Mouse (Mus musculus): ENCODE measurements around the gene Gm20388. TPM values are rescaled to one million over a fixed set of nuclear protein-coding genes. Genes with fewer than 3 reads are reported as not detected.

The Gm20388 gene
- polyA plus RNA-seq, 2 experiments, result 8.5 TPM; not detected in 1

GRCm38 (mm10) chr8:122932561-122932959 is 3021.9 kb downstream of the Gm20388 start:
- Histone ChIP-seq H3K27ac (no peak overlapping the region), H3K4me2 (ENCODE audit: low read depth) (no peak overlapping the region), H3K9me3 (ENCODE audit: control insufficient read depth, low read length) (no peaks in the 10 kb centered on the region), H3K4me1 (replicated peaks; ENCODE audit: control insufficient read depth in 2 of 2, insufficient read depth in 2 of 2, low read length in 1 of 2) (peaks cover 12 to 18% of the 10 kb centered on the region in 2 experiments), H3K36me3 (replicated peaks; ENCODE audit: control insufficient read depth, insufficient read depth, low read depth) (no peaks in the 10 kb centered on the region), H3K4me3 (ENCODE audit: insufficient read depth in 1 of 2, low read depth in 2 of 2, low read length in 2 of 2) (no peak overlapping the region), H3K27me3 (ENCODE audit: control insufficient read depth, insufficient read depth, low read length) (no peaks in the 10 kb centered on the region), H3K9ac (replicated peaks) (no peak overlapping the region)
- TF ChIP-seq CTCF (IDR thresholded peaks at IDR 0.05; ENCODE audit: low read depth) (no peak), EP300 (IDR thresholded peaks at IDR 0.05; ENCODE audit: low read depth) (no peak)
- DNase-seq (ENCODE audit: low read depth in 3 of 3, low spot score in 3 of 3) (no peak), ATAC-seq (ENCODE audit: insufficient read depth) (no peak)
- 26% methylated on average over 2 of the region's 2 CpGs for WGBS (ENCODE audit: insufficient replicate concordance)

- Histone ChIP-seq H3K36me3 (replicated peaks; ENCODE audit: control insufficient read depth, insufficient read depth, low read depth) (no peaks in the 10 kb centered on the region), H3K27me3 (ENCODE audit: control insufficient read depth, insufficient read depth, low read length) (no peaks in the 10 kb centered on the region), H3K9ac (replicated peaks) (no peak overlapping the region), H3K9me3 (ENCODE audit: control insufficient read depth, low read length) (no peaks in the 10 kb centered on the region), H3K4me1 (replicated peaks; ENCODE audit: control insufficient read depth in 2 of 2, insufficient read depth in 2 of 2, low read length in 1 of 2) (peaks cover 12 to 26% of the 10 kb centered on the region in 2 experiments), H3K4me2 (ENCODE audit: low read depth) (no peak overlapping the region), H3K27ac (no peak overlapping the region), H3K4me3 (ENCODE audit: insufficient read depth in 1 of 2, low read depth in 2 of 2, low read length in 2 of 2) (no peak overlapping the region)
- ATAC-seq (ENCODE audit: insufficient read depth), result no peak
- DNase-seq (ENCODE audit: low read depth in 3 of 3, low spot score in 3 of 3), result no peak
- TF ChIP-seq EP300 (IDR thresholded peaks at IDR 0.05; ENCODE audit: low read depth), result no peak
- no peak for TF ChIP-seq CTCF (IDR thresholded peaks at IDR 0.05; ENCODE audit: low read depth)
Measured at GRCm38 (mm10) chr8:122933973-122934372, 3023.3 kb downstream of the Gm20388 start.

GRCm38 (mm10) chr8:122935118-122935517 is 3024.5 kb downstream of the Gm20388 start:
- H3K36me3 ChIP-seq (replicated peaks; ENCODE audit: control insufficient read depth, insufficient read depth, low read depth), result no peaks in the 10 kb centered on the region
- H3K9ac ChIP-seq (replicated peaks), result no peak overlapping the region
- 74% methylated on average over 1 of the region's 1 CpGs for WGBS (ENCODE audit: insufficient replicate concordance)
- DNase-seq (ENCODE audit: low read depth in 3 of 3, low spot score in 3 of 3) (no peak), ATAC-seq (ENCODE audit: insufficient read depth) (no peak)
- no peak for TF ChIP-seq CTCF (IDR thresholded peaks at IDR 0.05; ENCODE audit: low read depth)
- TF ChIP-seq EP300 (IDR thresholded peaks at IDR 0.05; ENCODE audit: low read depth), result no peak
- H3K4me2 ChIP-seq (ENCODE audit: low read depth), result no peak overlapping the region
- H3K27ac ChIP-seq, result no peak overlapping the region
- H3K27me3 ChIP-seq (ENCODE audit: control insufficient read depth, insufficient read depth, low read length), result no peaks in the 10 kb centered on the region
- H3K4me3 ChIP-seq (ENCODE audit: insufficient read depth in 1 of 2, low read depth in 2 of 2, low read length in 2 of 2), result no peak overlapping the region
- H3K9me3 ChIP-seq (ENCODE audit: control insufficient read depth, low read length), result no peaks in the 10 kb centered on the region
- H3K4me1 ChIP-seq (replicated peaks; ENCODE audit: control insufficient read depth in 2 of 2, insufficient read depth in 2 of 2, low read length in 1 of 2), result peaks cover 12 to 32% of the 10 kb centered on the region in 2 experiments

GRCm38 (mm10) chr8:122935912-122936311 is 3025.3 kb downstream of the Gm20388 start:
- TF ChIP-seq CTCF (IDR thresholded peaks at IDR 0.05; ENCODE audit: low read depth), result no peak
- TF ChIP-seq EP300 (IDR thresholded peaks at IDR 0.05; ENCODE audit: low read depth), result no peak
- Histone ChIP-seq H3K27me3 (ENCODE audit: control insufficient read depth, insufficient read depth, low read length) (no peaks in the 10 kb centered on the region), H3K4me1 (replicated peaks; ENCODE audit: control insufficient read depth in 2 of 2, insufficient read depth in 2 of 2, low read length in 1 of 2) (peaks cover 12 to 32% of the 10 kb centered on the region in 2 experiments), H3K4me2 (ENCODE audit: low read depth) (no peak overlapping the region), H3K9me3 (ENCODE audit: control insufficient read depth, low read length) (no peaks in the 10 kb centered on the region), H3K27ac (no peak overlapping the region), H3K36me3 (replicated peaks; ENCODE audit: control insufficient read depth, insufficient read depth, low read depth) (no peaks in the 10 kb centered on the region), H3K9ac (replicated peaks) (no peak overlapping the region), H3K4me3 (ENCODE audit: insufficient read depth in 1 of 2, low read depth in 2 of 2, low read length in 2 of 2) (no peak overlapping the region)
- ATAC-seq (ENCODE audit: insufficient read depth) (no peak), DNase-seq (ENCODE audit: low read depth in 3 of 3, low spot score in 3 of 3) (no peak)
- 70% methylated on average over 3 of the region's 3 CpGs for WGBS (ENCODE audit: insufficient replicate concordance)

- ATAC-seq (ENCODE audit: insufficient read depth), result no peak
- Histone ChIP-seq H3K9me3 (ENCODE audit: control insufficient read depth, low read length) (no peaks in the 10 kb centered on the region), H3K9ac (replicated peaks) (no peak overlapping the region), H3K36me3 (replicated peaks; ENCODE audit: control insufficient read depth, insufficient read depth, low read depth) (no peaks in the 10 kb centered on the region), H3K4me1 (replicated peaks; ENCODE audit: control insufficient read depth in 2 of 2, insufficient read depth in 2 of 2, low read length in 1 of 2) (peaks cover 8 to 25% of the 10 kb centered on the region in 2 experiments), H3K27ac (no peak overlapping the region), H3K4me2 (ENCODE audit: low read depth) (no peak overlapping the region), H3K4me3 (ENCODE audit: insufficient read depth in 1 of 2, low read depth in 2 of 2, low read length in 2 of 2) (no peak overlapping the region), H3K27me3 (ENCODE audit: control insufficient read depth, insufficient read depth, low read length) (no peaks in the 10 kb centered on the region)
- TF ChIP-seq EP300 (IDR thresholded peaks at IDR 0.05; ENCODE audit: low read depth) (no peak), CTCF (IDR thresholded peaks at IDR 0.05; ENCODE audit: low read depth) (no peak)
- WGBS (ENCODE audit: insufficient replicate concordance), result 50% methylated on average over 2 of the region's 2 CpGs
- no peak for DNase-seq (ENCODE audit: low read depth in 3 of 3, low spot score in 3 of 3)
Measured at GRCm38 (mm10) chr8:122937545-122938053, 3027.0 kb downstream of the Gm20388 start.

All from liver, embryonic 14.5 days (tissue).